Mouse (Mus musculus): Measurements from ENCODE around the gene Rad9b.

Gene Rad9b

DNA sequence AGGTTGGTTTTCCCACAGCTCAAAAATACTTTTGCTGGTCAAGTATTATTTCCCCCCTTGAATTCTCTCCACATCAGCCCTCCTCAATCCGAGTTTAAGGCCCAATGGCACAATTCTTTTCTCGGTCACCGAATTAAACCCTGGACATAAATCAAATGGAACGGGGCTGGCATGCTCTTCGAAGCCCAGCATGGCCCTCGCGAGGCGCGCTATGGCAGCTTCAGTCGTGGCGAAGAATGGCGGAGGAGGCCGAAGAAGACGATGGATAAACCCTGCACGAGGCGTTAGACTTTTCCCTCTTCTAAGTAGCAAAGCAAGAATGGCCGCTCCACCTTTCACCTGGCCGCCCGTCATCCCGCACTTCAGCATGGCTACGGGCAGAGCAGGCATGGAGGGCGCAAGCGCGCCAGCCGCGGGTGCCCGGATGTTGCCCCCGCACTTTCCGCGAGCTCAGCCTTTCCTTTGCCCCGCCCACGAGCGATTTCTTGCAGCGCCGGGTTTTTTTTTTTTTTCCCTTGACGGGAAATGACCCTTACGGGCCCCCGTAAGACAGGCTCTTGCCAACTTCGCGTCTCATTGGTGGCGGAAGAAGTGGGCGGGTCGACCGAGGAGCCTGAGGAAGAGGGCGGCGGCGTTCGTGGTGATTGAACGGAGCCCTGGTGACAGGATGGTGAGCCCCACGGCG lies at the start of gene Rad9b, which contains the start of gene Vps29:
Rad9b (minus strand) TSS at position 427 of the 685 bp plus-strand sequence.
Vps29 (plus strand) TSS at position 563 of the 685 bp plus-strand sequence.
- peak; percentile 90 to 98 for DNase-seq (ENCODE audit: low spot score in 2 of 2)

DNA sequence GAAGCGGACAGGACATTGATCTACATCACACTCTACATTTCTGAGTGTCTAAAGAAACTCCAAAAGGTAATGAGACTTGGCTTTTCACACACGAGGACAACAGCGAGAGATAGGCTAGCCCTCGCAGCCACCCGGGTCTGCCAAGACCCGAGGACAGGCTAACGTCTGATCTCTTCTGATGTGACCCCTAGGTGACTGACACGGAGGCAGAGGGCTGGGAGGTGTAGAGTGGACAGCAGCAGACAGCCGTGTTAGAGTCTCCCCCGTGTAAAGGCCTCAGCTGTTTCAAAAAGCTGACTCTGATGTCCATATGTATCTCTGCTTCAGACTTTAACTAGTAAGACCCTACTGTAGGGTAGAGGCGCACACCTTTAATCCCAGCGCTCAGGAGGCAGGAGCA lies 49.3 kb upstream of the Rad9b start:
- DNase-seq (ENCODE audit: low spot score in 2 of 2) = no peak

DNA sequence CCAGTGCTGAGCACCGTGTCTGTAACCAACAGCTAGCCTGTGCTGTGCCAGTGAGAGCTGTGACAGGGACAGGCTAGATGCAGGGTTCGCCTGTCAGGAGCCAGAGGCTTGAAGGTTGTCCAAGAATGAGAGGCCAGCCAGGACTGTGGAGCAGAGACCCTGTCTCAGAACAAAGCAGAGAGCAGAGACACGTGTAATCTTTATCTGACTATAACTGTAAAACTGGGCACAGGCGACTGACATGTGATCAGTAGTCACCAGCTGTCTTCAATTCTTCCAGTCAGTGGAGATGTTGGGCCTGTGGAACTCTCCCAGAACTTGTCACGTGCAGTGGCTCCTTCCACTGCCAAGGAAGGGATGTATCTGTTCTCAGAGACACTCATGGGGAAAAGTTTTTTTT lies 48.7 kb upstream of the Rad9b start:
- DNase-seq (ENCODE audit: low spot score in 2 of 2) = peak in 1 of 2 experiments; percentile 70

DNA sequence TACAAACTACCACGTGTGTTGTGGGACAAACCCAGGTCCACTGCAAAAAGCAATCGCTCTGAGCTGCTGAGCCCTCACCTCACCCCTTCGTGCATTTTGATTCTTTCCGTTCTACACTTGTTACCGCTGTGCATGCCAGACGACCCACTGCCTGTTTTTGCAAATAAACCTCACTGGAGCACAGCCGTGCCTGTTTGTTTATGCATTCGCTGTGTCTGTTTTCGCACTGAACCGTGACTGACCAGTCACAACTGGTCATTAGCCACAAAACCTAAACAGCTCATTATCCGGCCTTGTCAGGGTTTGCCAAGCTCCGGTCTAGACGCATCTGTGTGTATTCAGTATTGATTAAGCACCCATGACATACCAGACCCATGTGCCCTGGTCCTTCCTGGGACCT lies 48.1 kb upstream of the Rad9b start:
- no peak for DNase-seq (ENCODE audit: low spot score in 2 of 2)

DNA sequence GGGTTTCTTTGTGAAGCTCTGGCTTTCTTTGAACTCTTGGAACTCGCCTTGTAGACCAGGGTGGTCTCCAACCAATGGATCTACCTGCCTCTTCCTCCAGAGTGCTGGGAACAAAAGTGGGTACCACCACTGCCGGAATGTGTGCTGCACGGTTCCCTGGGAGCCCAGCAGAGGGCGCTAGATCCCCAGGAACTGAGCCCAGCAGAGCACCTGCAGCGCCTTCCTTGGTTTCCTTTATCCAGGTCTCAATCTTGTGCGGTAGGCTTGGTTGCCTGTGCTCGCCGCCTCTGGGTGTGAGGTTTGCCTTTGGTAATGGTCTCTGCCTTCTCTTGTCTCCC lies 47.2 kb upstream of the Rad9b start:
- peak in 1 of 2 experiments; percentile 76 for DNase-seq (ENCODE audit: low spot score in 2 of 2)

DNA sequence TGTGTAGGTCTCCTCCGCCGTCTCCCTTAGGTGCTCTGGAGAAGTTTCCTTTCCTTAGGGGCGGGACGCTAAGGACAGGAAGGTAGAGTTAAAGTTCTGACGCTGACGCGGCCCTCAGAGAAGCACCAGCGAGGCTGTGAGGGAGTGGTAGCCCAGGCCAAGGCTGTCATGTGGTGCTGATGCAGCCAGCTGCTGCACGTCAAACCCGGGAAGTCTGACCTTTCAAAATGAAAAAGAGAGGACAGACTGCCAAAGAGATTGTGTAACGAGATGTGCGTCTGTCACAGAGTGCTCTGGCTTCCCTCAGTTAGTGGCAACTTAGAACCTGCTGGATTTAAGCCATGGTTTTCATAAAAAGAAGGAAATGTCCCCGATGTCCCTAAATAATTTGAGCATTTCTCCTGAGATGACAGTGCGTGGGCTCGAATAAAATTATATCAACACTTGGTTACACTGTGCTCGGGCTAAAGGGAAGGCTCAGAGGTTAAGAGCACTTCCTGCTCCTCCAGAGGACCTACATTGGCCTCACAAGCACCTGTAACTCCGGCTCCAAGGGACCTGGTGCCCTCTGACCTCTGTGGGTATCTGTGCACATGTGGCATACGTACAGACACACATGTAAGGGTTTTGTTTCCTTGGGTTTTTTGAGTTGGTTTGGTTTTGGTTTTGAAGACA lies 46.7 kb upstream of the Rad9b start:
- peak in 1 of 2 experiments; percentile 58 for DNase-seq (ENCODE audit: low spot score in 2 of 2)

DNA sequence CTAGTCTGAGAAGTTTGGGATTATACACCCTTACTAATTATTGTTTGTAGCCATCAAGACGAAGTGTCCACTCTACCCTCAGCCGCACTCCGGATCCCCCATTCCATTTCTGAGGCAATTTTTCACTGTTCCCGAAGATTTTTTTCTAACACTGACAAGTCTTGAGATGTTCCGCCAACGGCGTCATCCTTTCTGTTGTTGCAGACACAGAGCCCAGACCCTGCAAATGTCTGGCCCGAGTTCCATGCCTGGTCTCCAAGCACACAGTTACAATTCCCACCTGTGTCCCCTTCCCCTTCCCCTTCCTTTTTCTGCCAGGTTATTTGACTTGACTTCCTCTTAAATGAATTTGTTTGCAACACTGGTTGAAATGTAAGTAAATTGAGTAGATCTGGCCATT lies 45.8 kb upstream of the Rad9b start:
- no peak for DNase-seq (ENCODE audit: low spot score in 2 of 2)

DNA sequence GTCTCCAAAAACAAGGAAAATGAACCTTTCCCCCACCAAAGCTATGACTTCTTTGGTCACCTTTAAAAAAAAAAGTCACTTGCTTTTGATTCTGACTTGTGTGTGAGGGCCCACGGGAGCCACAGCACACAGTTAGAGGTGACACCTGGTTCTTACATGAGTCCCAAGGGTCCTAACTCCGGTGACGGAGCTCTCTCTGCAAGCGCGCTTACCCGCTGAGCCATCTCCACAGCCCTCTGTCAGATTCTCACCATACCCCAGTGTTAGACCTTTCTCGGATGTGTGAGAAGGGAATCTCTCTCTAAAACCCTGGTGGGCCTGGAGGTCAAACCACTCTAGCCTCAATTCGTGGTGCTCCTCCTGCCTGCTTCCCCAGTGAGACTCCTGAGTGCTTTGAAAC lies 43.5 kb upstream of the Rad9b start:
- no peak for DNase-seq (ENCODE audit: low spot score in 2 of 2)

DNA sequence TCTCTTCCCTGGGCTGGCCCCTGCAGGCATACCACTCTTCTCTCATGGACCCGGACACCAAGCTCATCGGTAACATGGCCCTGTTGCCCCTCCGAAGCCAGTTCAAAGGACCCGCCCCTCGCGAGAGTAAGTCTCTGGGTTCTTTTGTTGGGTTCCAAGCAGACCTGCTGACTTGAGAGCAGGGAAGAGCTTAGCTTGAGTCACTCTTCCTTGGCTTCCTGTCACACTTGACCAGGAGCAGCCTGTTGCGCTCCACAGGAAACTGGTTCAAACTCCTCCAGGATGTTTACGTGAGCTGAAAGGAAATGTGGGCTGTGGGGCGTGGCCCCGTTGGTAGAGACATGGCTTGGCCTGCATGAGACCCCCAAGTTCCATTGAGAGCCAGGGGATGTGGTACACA lies 42.8 kb upstream of the Rad9b start:
- DNase-seq (ENCODE audit: low spot score in 2 of 2) = no peak

DNA sequence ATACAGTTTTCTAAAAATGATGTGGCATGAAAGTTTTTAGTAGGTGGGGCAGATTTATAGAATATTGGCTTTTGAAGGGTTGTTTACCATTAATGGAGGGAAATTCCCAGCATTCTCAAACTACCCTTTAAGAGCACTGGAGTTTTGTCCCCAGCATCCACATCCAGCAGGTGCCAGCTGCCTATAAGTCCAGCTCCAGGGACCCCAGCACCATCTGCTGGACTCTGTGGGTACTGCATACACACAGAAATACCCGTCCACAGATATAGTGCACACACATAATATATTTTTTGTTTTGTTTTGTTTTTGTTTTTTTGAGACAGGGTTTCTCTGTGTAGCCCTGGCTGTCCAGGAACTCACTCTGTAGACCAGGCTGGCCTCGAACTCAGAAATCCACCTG lies 39.9 kb upstream of the Rad9b start:
- DNase-seq (ENCODE audit: low spot score in 2 of 2) = peak in 1 of 2 experiments; percentile 68

DNA sequence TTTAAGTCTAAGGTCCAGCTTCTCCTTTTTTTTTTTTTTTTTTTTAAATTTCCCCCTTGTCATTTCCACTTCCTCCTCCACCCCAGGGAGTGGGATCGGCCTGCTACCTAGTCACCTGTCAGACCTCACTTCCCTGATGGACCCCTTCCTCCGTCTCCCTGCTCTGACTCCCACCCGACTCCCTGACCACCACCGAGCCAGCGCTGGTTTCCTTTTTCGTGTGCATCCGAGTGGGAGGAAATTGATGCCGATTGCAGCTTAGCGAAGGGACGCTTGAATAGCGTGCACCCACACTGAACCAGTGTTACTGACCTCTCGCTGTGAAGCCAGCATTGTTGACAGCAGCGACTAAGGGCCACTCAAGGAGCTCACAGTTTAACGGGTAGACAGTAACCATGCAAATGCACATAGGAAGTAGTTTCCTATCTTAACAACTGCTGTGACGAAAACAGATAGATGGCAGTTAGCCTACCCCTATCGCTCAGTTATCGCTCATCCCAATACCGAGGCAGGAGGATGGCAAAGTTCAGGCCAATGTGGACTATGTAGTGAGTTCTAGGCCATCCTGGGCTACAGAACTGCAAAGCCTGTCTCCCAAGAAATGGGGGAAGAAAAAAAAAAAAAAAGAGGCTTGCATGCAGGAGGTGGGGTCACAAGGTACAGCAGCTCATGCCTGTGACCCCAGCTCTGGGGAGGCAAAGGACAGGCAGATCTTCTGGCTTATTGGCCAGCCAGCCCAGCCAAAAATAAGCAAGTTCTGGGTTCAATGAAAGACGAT lies 38.4 kb upstream of the Rad9b start:
- no peak for DNase-seq (ENCODE audit: low spot score in 2 of 2)

DNA sequence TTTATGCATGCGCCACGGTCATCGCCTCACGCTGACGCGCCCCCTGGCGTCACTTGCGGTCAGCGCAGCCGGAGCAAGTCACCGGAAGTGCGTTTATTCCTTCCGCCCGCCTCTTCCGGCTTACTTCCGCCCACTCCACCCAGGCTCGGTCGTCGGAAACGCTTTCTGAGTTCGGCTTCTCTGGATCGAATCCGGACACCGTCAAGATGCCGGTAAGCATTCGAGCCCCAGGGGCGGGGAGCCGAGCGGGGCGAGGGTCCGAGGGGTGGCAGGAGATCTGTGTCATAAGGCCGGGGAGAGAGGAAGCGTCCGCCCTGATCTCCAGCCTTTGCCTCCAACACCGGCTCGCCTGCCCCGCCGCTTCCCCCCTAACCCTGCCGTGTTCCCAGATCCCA lies 37.8 kb upstream of the Rad9b start, which contains the start of gene Arpc3:
Arpc3 (plus strand) TSS at position 93 of the 395 bp plus-strand sequence.
- peak; percentile 62 to 91 for DNase-seq (ENCODE audit: low spot score in 2 of 2)

DNA sequence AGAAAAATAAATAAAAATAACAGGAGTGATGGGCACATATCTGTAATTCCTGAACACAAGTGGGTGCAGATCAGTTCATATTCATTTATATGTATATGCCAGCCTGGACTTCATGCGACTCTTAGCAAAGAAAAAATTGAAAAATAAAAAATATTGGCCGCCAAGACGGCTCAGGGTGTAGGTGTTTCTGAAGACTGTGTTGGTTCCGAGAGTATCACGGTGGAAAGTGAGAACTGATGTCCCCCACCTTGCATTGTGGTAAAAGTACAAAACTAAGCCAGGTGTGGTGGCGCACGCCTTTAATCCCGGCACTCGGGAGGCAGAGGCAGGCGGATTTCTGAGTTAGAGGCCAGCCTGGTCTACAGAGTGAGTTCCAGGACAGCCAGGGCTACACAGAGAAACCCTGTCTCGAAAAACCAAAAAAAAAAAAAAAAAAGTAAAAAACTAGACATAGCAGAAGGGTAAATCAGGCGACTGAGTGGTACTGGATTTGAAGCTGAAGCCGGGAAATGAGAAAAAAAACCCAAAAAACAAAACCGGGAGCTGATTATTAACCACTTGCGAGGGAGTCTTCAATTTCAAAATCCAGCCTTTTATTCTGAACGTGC lies 37.2 kb upstream of the Rad9b start:
- no peak for DNase-seq (ENCODE audit: low spot score in 2 of 2)

DNA sequence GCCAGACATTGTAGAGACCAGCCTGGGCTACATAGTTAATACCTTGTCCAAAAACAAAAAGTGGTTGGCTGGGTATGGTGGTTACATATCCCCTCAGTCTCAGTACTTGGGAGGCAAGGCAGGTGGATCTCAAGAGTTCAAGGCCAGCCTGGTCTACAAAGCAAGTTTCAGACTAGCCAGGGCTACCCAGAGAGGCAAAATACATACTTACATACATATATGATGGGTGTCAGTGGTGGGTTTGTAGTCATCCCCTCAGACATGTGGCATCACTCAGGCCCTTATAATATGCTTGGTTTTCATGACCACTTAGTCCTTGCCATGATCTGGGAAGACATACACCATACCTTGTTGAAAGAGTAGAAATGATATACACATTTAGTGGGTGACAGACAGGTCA lies 36.6 kb upstream of the Rad9b start:
- no peak for DNase-seq (ENCODE audit: low spot score in 2 of 2)

DNA sequence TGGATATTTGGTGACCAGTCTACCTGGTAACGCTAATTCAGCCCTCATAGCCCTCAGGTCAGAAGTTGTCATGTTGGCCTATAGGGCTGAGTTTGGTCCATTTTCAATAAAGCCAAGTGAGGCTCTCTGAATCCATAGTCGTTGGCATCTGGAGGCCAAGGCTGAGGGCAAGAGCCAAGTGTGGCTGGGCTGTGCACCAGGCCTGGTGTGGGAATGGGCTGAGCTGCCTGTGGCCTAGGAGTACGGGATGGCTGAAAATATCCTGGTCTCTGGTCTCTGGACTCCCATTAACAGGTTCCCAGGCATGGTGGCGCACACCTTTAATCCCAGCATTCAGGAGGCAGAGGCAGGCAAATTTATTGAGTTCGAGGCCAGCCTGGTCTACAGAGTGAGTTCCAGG lies 36.0 kb upstream of the Rad9b start:
- no peak for DNase-seq (ENCODE audit: low spot score in 2 of 2)

DNA sequence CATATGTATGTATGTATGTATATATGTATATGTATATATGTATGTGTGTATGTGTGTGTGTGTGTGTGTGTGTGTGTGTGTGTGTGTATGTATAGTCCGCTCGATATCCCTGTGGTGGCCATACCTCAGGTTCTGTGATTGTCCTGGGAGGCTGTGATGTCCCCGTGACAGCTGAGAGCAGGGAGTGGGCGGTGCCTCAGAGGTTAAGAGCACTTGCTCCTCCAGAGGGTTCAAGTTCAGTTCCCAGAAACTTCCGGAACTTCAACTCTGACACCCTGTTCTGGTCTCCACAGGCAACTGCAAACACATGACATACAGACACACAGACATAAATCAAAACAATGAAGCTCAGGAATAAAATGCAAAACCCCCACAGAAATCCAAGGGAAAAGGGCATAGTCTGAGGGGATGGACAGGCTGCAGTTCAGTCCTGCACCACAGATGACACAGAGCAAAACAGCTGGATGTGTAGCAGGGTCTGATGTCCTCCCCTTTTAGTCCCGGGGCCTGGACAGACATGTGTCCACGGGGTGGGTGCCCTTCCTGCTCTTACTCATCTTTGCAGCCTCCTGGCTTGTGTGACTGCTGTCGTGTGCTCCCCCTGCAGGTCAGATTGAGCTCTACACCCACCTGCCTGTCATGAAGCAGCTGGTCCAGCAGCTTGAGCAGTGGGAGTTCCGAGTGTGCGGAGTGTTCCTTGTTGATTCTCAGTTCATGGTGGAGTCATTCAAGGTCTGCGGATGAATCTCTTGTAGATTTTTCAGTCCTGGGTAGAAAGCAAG lies 25.5 kb upstream of the Rad9b start:
- peak in 1 of 2 experiments; percentile 82 for DNase-seq (ENCODE audit: low spot score in 2 of 2)

DNA sequence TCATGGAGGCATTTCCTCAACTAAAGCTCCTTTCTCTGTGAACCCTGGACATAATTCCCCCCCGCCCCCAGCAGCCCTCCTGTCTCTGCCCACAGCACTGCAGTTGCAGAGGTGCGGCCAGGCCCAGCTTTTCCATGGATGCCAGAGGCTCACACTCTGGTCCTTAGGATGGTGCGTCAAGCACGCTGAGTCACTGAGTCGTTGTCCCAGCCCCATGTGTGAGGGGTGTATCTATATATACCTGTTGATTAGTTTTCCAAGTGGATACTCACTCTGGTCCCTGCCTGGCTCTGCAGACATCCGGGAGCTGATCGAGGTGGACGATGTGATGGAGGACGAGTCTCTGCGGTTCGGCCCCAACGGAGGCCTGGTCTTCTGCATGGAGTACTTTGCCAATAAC lies 24.1 kb upstream of the Rad9b start:
- no peak for DNase-seq (ENCODE audit: low spot score in 2 of 2)

DNA sequence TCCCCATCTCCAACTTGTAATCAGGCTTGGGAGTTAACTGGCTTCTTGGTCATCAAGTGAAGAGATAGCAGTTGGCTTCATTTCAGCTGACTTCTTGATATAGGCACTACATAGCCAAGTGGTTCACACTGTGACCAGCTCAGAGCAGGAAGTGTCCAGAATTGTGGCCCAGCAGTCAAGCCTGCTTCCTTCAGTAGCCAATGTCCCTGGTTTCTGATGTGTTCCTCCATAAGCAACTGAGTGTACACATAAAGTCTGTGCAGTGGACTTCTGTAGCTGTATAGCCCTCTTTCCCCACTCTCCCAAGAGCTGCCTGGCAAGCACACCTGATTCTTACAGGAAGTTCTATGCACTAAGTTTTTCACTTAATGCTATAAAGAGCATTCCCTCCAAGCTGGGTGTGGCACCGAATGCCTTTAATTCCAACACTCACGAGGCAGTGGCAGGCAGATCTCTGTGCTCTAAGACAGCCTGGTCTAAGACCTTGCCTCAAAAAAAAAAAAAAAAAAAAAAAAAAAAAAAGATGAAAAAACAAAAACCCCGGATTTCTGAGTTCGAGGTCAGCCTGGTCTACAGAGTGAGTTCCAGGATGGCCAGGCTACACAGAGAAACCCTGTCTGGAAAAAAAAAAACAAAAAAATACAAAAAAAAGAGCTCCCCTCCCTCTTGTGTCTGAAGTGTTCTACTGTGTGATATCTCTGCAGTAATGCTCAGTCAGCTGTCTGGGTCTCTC lies 23.2 kb upstream of the Rad9b start:
- DNase-seq (ENCODE audit: low spot score in 2 of 2) = no peak

DNA sequence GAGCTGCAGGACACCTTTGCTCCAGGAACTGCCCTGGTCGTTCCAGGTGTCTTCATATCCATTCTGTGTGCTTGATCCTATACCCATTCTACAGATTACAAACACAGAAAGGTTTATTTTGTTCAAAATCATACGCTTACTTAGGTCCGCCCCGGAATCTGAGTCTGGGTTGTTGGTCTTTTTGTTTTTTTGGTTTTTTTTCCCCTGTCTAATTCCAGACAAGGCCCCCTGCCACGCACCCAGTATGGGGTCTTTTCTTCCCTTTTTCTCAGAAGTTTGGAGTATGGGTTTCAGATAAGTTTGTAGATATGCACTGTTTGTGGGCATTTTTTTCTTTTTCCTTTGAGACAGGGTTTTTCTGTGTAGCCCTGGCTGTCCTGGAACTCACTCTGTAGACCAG lies 18.8 kb upstream of the Rad9b start:
- DNase-seq (ENCODE audit: low spot score in 2 of 2) = no peak

DNA sequence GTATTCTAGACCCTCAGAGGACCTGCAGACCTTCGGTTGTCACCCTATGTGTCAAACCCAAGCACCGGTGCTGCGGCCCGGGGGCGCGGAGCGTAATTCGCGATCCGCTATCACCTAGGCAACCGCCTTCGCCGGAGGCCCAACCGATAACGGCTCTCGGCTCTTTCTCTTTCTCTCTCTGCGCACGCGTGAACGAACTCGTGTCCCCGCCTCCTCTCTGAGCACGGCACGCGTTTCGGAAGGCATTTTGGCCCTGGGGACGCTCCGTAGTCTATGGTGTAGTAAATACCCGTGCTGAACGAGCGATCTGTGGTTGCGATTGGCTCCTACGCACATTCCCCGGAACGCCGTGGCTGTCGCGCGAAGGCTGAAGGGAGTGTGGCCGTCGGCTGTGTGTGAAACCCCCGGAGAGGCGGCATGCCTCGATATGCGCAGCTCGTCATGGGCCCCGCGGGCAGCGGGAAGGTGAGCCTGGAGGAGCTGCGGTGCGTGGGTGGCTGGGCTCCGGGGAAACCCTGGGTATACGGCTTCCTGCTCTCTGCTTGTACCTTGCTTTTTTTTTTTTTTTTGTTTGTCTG lies 18.2 kb upstream of the Rad9b start, which contains the start of gene Fam216a:
Fam216a (minus strand) TSS at position 173 of the 578 bp plus-strand sequence.
- DNase-seq (ENCODE audit: low spot score in 2 of 2) = peak; percentile 96 to 100

All from left cerebral cortex, adult 9 months (tissue).